Mouse (Mus musculus) embryonic facial prominence, embryonic 14.5 days (tissue): ENCODE measurements around the gene Hspa1b. TPM values are rescaled to one million over a fixed set of nuclear protein-coding genes. Genes with fewer than 3 reads are reported as not detected.
"Not testable (repeated sequence)": the region's sequence is repeated elsewhere in the genome, so short reads cannot be mapped to it uniquely, and the experiment has no call there.

Experiments
- ATAC-seq: fragments of 200-750 bp; cut with Nextera tagmentation; 2 replicates; pipeline ENCODE4 v1.8.0; 2017; ENCODE audit warnings: low read depth, moderate number of reproducible peaks, moderate TSS enrichment
- DNase-seq: peaks from one replicate; pipeline ENCODE4 v3.0.0-alpha.2; 2015; ENCODE audit warnings: low spot score
- H3K27ac ChIP-seq: fragments of 300-500 bp; sonication (generic); replicated peaks from 2 replicates; pipeline ENCODE4 v1.5.1; 2014; ENCODE audit warnings: low read depth, mild to moderate bottlenecking, low read length, moderate library complexity
- H3K27me3 ChIP-seq: fragments of 300-500 bp; sonication (generic); replicated peaks from 2 replicates; pipeline ENCODE4 v1.6.1; 2014; ENCODE audit warnings: low read length; ENCODE audit not compliant: control insufficient read depth, insufficient read depth
- H3K36me3 ChIP-seq: fragments of 300-500 bp; sonication (generic); 2 replicates; pipeline ENCODE4 v1.6.1; 2014; ENCODE audit warnings: low read length, mixed read lengths; ENCODE audit not compliant: control insufficient read depth, insufficient read depth
- H3K4me1 ChIP-seq: fragments of 300-500 bp; sonication (generic); 2 replicates; pipeline ENCODE4 v1.6.1; 2014; ENCODE audit warnings: antibody characterized with exemption, low read length; ENCODE audit not compliant: control insufficient read depth, insufficient read depth
- H3K4me2 ChIP-seq: fragments of 300-500 bp; sonication (generic); 2 replicates; pipeline ENCODE4 v1.6.1; 2014; ENCODE audit warnings: low read depth, mild to moderate bottlenecking, low read length, moderate library complexity, mixed read lengths
- H3K4me3 ChIP-seq: fragments of 300-500 bp; sonication (generic); 2 replicates; pipeline ENCODE4 v1.5.1; 2014; ENCODE audit warnings: low read depth, mild to moderate bottlenecking, low read length
- H3K9ac ChIP-seq: fragments of 300-500 bp; sonication (generic); 2 replicates; pipeline ENCODE4 v1.6.1; 2014; ENCODE audit warnings: low read depth, mild to moderate bottlenecking, low read length, moderate library complexity, mixed read lengths
- H3K9me3 ChIP-seq: fragments of 300-500 bp; sonication (generic); 2 replicates; pipeline ENCODE4 v1.6.1; 2016; ENCODE audit warnings: low read length; ENCODE audit not compliant: control insufficient read depth
- WGBS: fragments of 180-500 bp; shearing (Covaris S2); extraction: QIAGEN DNeasy Blood & Tissue Kit; methylation state at CpG from one replicate; pipeline ENCODE4 v1.1.7; 2014; 5-methylcytosine and 5-hydroxymethylcytosine counted together
- polyA plus RNA-seq: library from polyadenylated mRNA; unstranded; fragments of >200 nt; fragmentation: Nextera tagmentation; extraction: Ambion mirVana; gene quantifications from 2 replicates; pipeline ENCODE4 v1.2.1, GENCODE M21; 2014

The Hspa1b gene
- polyA plus RNA-seq, 1 experiment from 2014 or later, result 2.3 TPM

GRCm38 (mm10) chr17:34962125-34962524, 3.1 kb upstream of the Hspa1b start:
- Histone ChIP-seq H3K4me2 (no peak overlapping the region), H3K9me3 (no peaks in the 10 kb centered on the region), H3K36me3 (no peaks in the 10 kb centered on the region), H3K4me3 (no peak overlapping the region), H3K4me1 (no peaks in the 10 kb centered on the region), H3K9ac (no peak overlapping the region), H3K27ac (peak overlapping the region; percentile 50; the same call in 1 of the 2 replicates), H3K27me3 (no peaks in the 10 kb centered on the region)
- no peak for ATAC-seq
- no peak for DNase-seq
- WGBS, result 11% methylated on average over 3 of the region's 3 CpGs

DNA sequence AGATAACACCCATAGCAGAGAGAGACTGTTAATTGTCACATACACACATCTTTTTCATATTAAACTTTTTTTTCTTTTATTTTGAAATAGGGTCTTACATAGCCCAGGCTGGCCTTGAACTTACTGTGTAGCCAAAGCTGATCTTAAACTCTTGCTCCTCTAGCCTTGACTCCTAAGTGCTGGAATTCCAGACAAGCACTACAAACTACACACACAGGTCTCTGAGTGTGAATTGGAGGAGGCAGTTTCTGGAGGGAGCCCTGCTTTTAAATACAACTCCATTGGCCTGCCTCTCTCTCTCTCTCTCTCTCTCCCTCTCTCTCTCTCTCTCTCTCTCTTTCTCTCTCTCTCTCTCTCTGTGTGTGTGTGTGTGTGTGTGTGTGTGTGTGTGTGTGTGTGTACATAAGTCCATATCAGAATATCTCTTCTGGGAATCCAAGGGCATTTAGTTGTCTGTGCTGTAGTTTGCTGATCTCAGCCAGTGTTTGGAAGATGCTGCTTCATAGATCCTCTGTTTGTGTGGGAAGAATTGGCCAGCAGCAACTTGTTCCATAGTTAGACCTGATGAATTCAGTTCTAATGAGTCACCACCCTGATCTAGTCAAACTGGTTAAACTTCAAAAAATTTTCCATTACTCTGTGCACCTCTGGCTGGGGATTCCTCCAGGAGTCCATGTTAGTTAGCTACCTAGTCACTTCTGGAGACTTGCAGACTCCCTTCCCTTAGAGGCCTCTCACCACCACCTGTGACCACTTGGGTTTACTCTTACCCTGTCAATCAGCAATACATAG, 1.9 kb upstream of the Hspa1b start:
- Histone ChIP-seq H3K27me3 (peaks cover 3% of the 10 kb centered on the region; the same call in 1 of the 2 replicates), H3K4me1 (no peaks in the 10 kb centered on the region), H3K27ac (peak overlapping the region; percentile 89; the same call in 1 of the 2 replicates), H3K9me3 (no peaks in the 10 kb centered on the region), H3K36me3 (no peaks in the 10 kb centered on the region), H3K4me3 (no peak overlapping the region), H3K9ac (no peak overlapping the region; the same call in 1 of the 2 replicates), H3K4me2 (no peak overlapping the region)
- ATAC-seq (no peak), DNase-seq (peak; percentile 73)

GRCm38 (mm10) chr17:34959881-34960515, 960 bp upstream of the Hspa1b start:
- 9% methylated on average over 12 of the region's 12 CpGs for WGBS
- DNase-seq (peak; percentile 71), ATAC-seq (no peak)
- Histone ChIP-seq H3K4me3 (peak overlapping the region; percentile 42), H3K9ac (peak overlapping the region; percentile 58), H3K27me3 (peaks cover 3% of the 10 kb centered on the region; the same call in 1 of the 2 replicates), H3K36me3 (no peaks in the 10 kb centered on the region), H3K9me3 (no peaks in the 10 kb centered on the region), H3K27ac (peak overlapping the region; percentile 89), H3K4me2 (peak overlapping the region; percentile 59), H3K4me1 (no peaks in the 10 kb centered on the region)

- peak overlapping the region; percentile 19; the same call in 1 of the 2 replicates for H3K9ac ChIP-seq
- peak; percentile 23 for ATAC-seq
Measured at GRCm38 (mm10) chr17:34958734-34959129, 306 bp downstream of the Hspa1b start.

GRCm38 (mm10) chr17:34957966-34958365, 1.1 kb downstream of the Hspa1b start:
- not testable (repeated sequence) for H3K36me3 ChIP-seq, H3K4me1 ChIP-seq, H3K9ac ChIP-seq, ATAC-seq, H3K27ac ChIP-seq, DNase-seq, H3K4me3 ChIP-seq, H3K4me2 ChIP-seq, H3K9me3 ChIP-seq, H3K27me3 ChIP-seq
- WGBS, result 21% methylated on average over 10 of the region's 40 CpGs

More at GRCm38 (mm10) chr17:34958734-34959129, 306 bp downstream of the Hspa1b start:
- not testable (repeated sequence) for H3K4me1 ChIP-seq, H3K27ac ChIP-seq, H3K9me3 ChIP-seq, H3K36me3 ChIP-seq, DNase-seq, H3K27me3 ChIP-seq
- Histone ChIP-seq H3K4me3 (peak overlapping the region; percentile 42), H3K4me2 (peak overlapping the region; percentile 59)
- WGBS, result 1% methylated on average over 10 of the region's 47 CpGs

GRCm38 (mm10) chr17:34957291-34957690, 1.7 kb downstream of the Hspa1b start:
- 16% methylated on average over 10 of the region's 40 CpGs for WGBS
- not testable (repeated sequence) for H3K4me3 ChIP-seq, H3K4me1 ChIP-seq, H3K27ac ChIP-seq, H3K9ac ChIP-seq, ATAC-seq, H3K27me3 ChIP-seq, H3K9me3 ChIP-seq, DNase-seq, H3K4me2 ChIP-seq, H3K36me3 ChIP-seq

- Histone ChIP-seq H3K9me3 (no peaks in the 10 kb centered on the region), H3K4me1 (no peaks in the 10 kb centered on the region), H3K9ac (no peak overlapping the region), H3K4me3 (no peak overlapping the region), H3K4me2 (no peak overlapping the region), H3K27me3 (peaks cover 3% of the 10 kb centered on the region; the same call in 1 of the 2 replicates), H3K36me3 (peaks cover under 1% of the 10 kb centered on the region; the same call in 1 of the 2 replicates), H3K27ac (no peak overlapping the region)
- no peak for ATAC-seq
- 17% methylated on average over 1 of the region's 1 CpGs for WGBS
- DNase-seq, result peak; percentile 57
Measured at GRCm38 (mm10) chr17:34956340-34956739, 2.7 kb downstream of the Hspa1b start.

- peaks cover 5% of the 10 kb centered on the region for H3K36me3 ChIP-seq
- H3K27ac ChIP-seq, result no peak overlapping the region
- H3K4me1 ChIP-seq, result no peaks in the 10 kb centered on the region; the same call in 1 of the 2 replicates
- no peak overlapping the region for H3K9ac ChIP-seq
- ATAC-seq (no peak), DNase-seq (no peak)
- peaks cover 3% of the 10 kb centered on the region; the same call in 1 of the 2 replicates for H3K27me3 ChIP-seq
- H3K9me3 ChIP-seq, result no peaks in the 10 kb centered on the region
- H3K4me3 ChIP-seq, result no peak overlapping the region
- 84% methylated on average over 3 of the region's 3 CpGs for WGBS
- no peak overlapping the region for H3K4me2 ChIP-seq
Measured at GRCm38 (mm10) chr17:34955884-34956283, 3.2 kb downstream of the Hspa1b start.
